Mouse (Mus musculus) liver, adult 2 months (tissue): ENCODE data around the gene Naxd. TPM values are rescaled to one million over a fixed set of nuclear protein-coding genes. Genes with fewer than 3 reads are reported as not detected.
A peak's percentile ranks its signal among the peaks of the same experiment; 100 is the strongest.

Source experiments
- DNase-seq: peaks from one replicate; pipeline ENCODE4 v3.0.0-alpha.2; 2011; ENCODE audit warnings: low read depth, low spot score; ENCODE audit errors: extremely low read depth
- H3K27ac ChIP-seq: fragments of 200-500 bp; replicated peaks from 2 replicates; pipeline ENCODE4 v1.5.1; 2012; ENCODE audit warnings: low read depth, mild to moderate bottlenecking, control low read depth, inconsistent platforms, low read length; ENCODE audit not compliant: insufficient read depth
- H3K27me3 ChIP-seq: fragments of 200-500 bp; 2 replicates; pipeline ENCODE4 v1.6.1; 2012; ENCODE audit warnings: mild to moderate bottlenecking, moderate library complexity, low read length, inconsistent platforms; ENCODE audit not compliant: control insufficient read depth, insufficient read depth
- H3K36me3 ChIP-seq: fragments of 200-500 bp; 2 replicates; pipeline ENCODE4 v1.6.1; 2012; ENCODE audit warnings: low read length, inconsistent platforms; ENCODE audit not compliant: control insufficient read depth, insufficient read depth
- H3K4me1 ChIP-seq: fragments of 200-500 bp; 2 replicates; pipeline ENCODE4 v1.6.1; 2011; ENCODE audit warnings: low read length; ENCODE audit not compliant: control insufficient read depth, insufficient read depth
- H3K4me3 ChIP-seq: fragments of 200-500 bp; 2 replicates; pipeline ENCODE4 v1.5.1; 2011; ENCODE audit warnings: low read depth, mild to moderate bottlenecking, control low read depth, low read length, moderate library complexity; ENCODE audit not compliant: insufficient read depth
- H3K79me2 ChIP-seq: fragments of 200-500 bp; 2 replicates; pipeline ENCODE4 v1.6.1; 2012; ENCODE audit warnings: inconsistent platforms, mild to moderate bottlenecking, low read length, moderate library complexity; ENCODE audit not compliant: control insufficient read depth, insufficient read depth
- H3K9ac ChIP-seq: fragments of 200-500 bp; 2 replicates; pipeline ENCODE4 v1.6.1; 2012; ENCODE audit warnings: low read depth, mild to moderate bottlenecking, control low read depth, inconsistent platforms, low read length
- CTCF ChIP-seq: fragments of 200-500 bp; IDR thresholded peaks from 2 replicates; pipeline ENCODE4 v1.5.1; 2011; ENCODE audit warnings: low read depth, low read length, control low read depth
- POLR2A ChIP-seq: fragments of 200-500 bp; IDR thresholded peaks from 2 replicates; pipeline ENCODE4 v1.6.1; 2011; ENCODE audit warnings: low read length, control low read depth; ENCODE audit not compliant: insufficient read depth; ENCODE audit errors: extremely low read depth
- WGBS: fragments of 180-500 bp; shearing (Covaris S2); methylation state at CpG from one replicate; pipeline ENCODE4 v1.1.7; 2018; 5-methylcytosine and 5-hydroxymethylcytosine counted together
- polyA plus RNA-seq: library from polyadenylated mRNA; depleted of rRNA; stranded (reverse); fragments of >200 nt; gene quantifications from 2 replicates; pipeline ENCODE4 v1.2.3, GENCODE M21; 2012
- total RNA-seq: library from RNA; depleted of rRNA; stranded (reverse); fragments of >200 nt; gene quantifications from 2 replicates; pipeline ENCODE4 v1.2.3, GENCODE M21; 2014

The Naxd gene
- total and polyA plus RNA-seq, 2 experiments, result 84.7 to 110 TPM

- TF ChIP-seq POLR2A (no peak), CTCF (no peak)
- Histone ChIP-seq H3K27me3 (no peaks in the 10 kb centered on the region), H3K9ac (no peak overlapping the region), H3K79me2 (no peaks in the 10 kb centered on the region), H3K4me1 (no peaks in the 10 kb centered on the region), H3K36me3 (peaks cover 16% of the 10 kb centered on the region), H3K27ac (no peak overlapping the region), H3K4me3 (no peak overlapping the region)
- DNase-seq, result no peak
- WGBS, result 64% methylated on average over 3 of the region's 3 CpGs
Observed at GRCm38 (mm10) chr8:11523331-11523730, 26.0 kb downstream of the Naxd start.

GRCm38 (mm10) chr8:11530155-11530770 is 33.0 kb downstream of the Naxd start:
- Histone ChIP-seq H3K9ac (no peak overlapping the region), H3K4me1 (peaks cover 10% of the 10 kb centered on the region; the same call in 1 of the 2 replicates), H3K27me3 (no peaks in the 10 kb centered on the region), H3K27ac (no peak overlapping the region), H3K4me3 (no peak overlapping the region), H3K79me2 (no peaks in the 10 kb centered on the region), H3K36me3 (peaks cover 13% of the 10 kb centered on the region)
- WGBS, result 36% methylated on average over 18 of the region's 18 CpGs
- no peak for TF ChIP-seq CTCF
- no peak for TF ChIP-seq POLR2A
- DNase-seq, result no peak

- H3K36me3 ChIP-seq, result peaks cover 13% of the 10 kb centered on the region
- WGBS, result 19% methylated on average over 4 of the region's 4 CpGs
- peak; percentile 98 for DNase-seq
- peaks cover 10% of the 10 kb centered on the region; the same call in 1 of the 2 replicates for H3K4me1 ChIP-seq
- no peak for TF ChIP-seq POLR2A
- no peaks in the 10 kb centered on the region for H3K79me2 ChIP-seq
- H3K27ac ChIP-seq, result no peak overlapping the region
- H3K27me3 ChIP-seq, result no peaks in the 10 kb centered on the region
- H3K4me3 ChIP-seq, result no peak overlapping the region
- no peak overlapping the region for H3K9ac ChIP-seq
Observed at GRCm38 (mm10) chr8:11530849-11531248, 33.5 kb downstream of the Naxd start.

GRCm38 (mm10) chr8:11534494-11534893 is 37.2 kb downstream of the Naxd start:
- Histone ChIP-seq H3K79me2 (no peaks in the 10 kb centered on the region), H3K36me3 (peaks cover 10% of the 10 kb centered on the region), H3K4me3 (no peak overlapping the region), H3K27ac (no peak overlapping the region), H3K9ac (no peak overlapping the region), H3K4me1 (peaks cover 10% of the 10 kb centered on the region; the same call in 1 of the 2 replicates), H3K27me3 (no peaks in the 10 kb centered on the region)
- no peak for DNase-seq
- 92% methylated on average over 9 of the region's 9 CpGs for WGBS
- TF ChIP-seq POLR2A (no peak), CTCF (no peak)

GRCm38 (mm10) chr8:11539049-11539448 is 41.7 kb downstream of the Naxd start:
- Histone ChIP-seq H3K4me3 (no peak overlapping the region), H3K36me3 (peaks cover 8% of the 10 kb centered on the region; the same call in 1 of the 2 replicates), H3K4me1 (no peaks in the 10 kb centered on the region), H3K27me3 (no peaks in the 10 kb centered on the region), H3K27ac (no peak overlapping the region), H3K9ac (no peak overlapping the region), H3K79me2 (peaks cover 4% of the 10 kb centered on the region; the same call in 1 of the 2 replicates)
- 90% methylated on average over 4 of the region's 4 CpGs for WGBS
- no peak for TF ChIP-seq CTCF
- TF ChIP-seq POLR2A, result no peak
- no peak for DNase-seq

- no peak for DNase-seq
- Histone ChIP-seq H3K27ac (no peak overlapping the region), H3K27me3 (no peaks in the 10 kb centered on the region), H3K36me3 (peaks cover 5% of the 10 kb centered on the region; the same call in 1 of the 2 replicates), H3K79me2 (peaks cover 4% of the 10 kb centered on the region; the same call in 1 of the 2 replicates), H3K4me1 (no peaks in the 10 kb centered on the region), H3K9ac (no peak overlapping the region), H3K4me3 (no peak overlapping the region)
- TF ChIP-seq CTCF, result no peak
- TF ChIP-seq POLR2A, result no peak
- WGBS, result 91% methylated on average over 8 of the region's 8 CpGs
Observed at GRCm38 (mm10) chr8:11540182-11540581, 42.9 kb downstream of the Naxd start.
